Mouse (Mus musculus): ENCODE measurements at regions not wholly inside any gene's neighbourhood (a gene's known extent, or its start where the extent isn't known, plus 50 kb on each side); places are given as distances from the start of the nearest gene placed in this dataset.

- Histone ChIP-seq H3K4me2 (no peak overlapping the region), H3K27ac (peak overlapping the region; percentile 96), H3K4me3 (no peak overlapping the region), H3K36me3 (no peaks in the 10 kb centered on the region), H3K9me3 (no peaks in the 10 kb centered on the region), H3K9ac (no peak overlapping the region), H3K27me3 (no peaks in the 10 kb centered on the region), H3K4me1 (peaks cover 56% of the 10 kb centered on the region)
- no peak for ATAC-seq (ENCODE audit: insufficient number of reproducible peaks, low FRiP score, low TSS enrichment, low read depth)
- WGBS, result 22% methylated on average over 2 of the region's 2 CpGs
Observed at GRCm38 (mm10) chr2:144157343-144157742, 113.1 kb upstream of the Mgme1 start.

GRCm38 (mm10) chr2:144158256-144158655 is 112.2 kb upstream of the Mgme1 start:
- H3K36me3 ChIP-seq, result no peaks in the 10 kb centered on the region
- no peak overlapping the region for H3K4me3 ChIP-seq
- 40% methylated on average over 8 of the region's 8 CpGs for WGBS
- no peaks in the 10 kb centered on the region for H3K27me3 ChIP-seq
- no peak for ATAC-seq (ENCODE audit: insufficient number of reproducible peaks, low FRiP score, low TSS enrichment, low read depth)
- peaks cover 62% of the 10 kb centered on the region for H3K4me1 ChIP-seq
- H3K9me3 ChIP-seq, result no peaks in the 10 kb centered on the region
- no peak overlapping the region for H3K9ac ChIP-seq
- H3K27ac ChIP-seq, result peak overlapping the region; percentile 96
- no peak overlapping the region for H3K4me2 ChIP-seq

GRCm38 (mm10) chr2:144159854-144160331 is 110.6 kb upstream of the Mgme1 start:
- H3K27me3 ChIP-seq, result no peaks in the 10 kb centered on the region
- 21% methylated on average over 9 of the region's 9 CpGs for WGBS
- peak overlapping the region; percentile 96 for H3K27ac ChIP-seq
- H3K4me1 ChIP-seq, result peaks cover 75% of the 10 kb centered on the region
- H3K4me3 ChIP-seq, result no peak overlapping the region
- H3K4me2 ChIP-seq, result peak overlapping the region; percentile 28
- peak; percentile 68 for ATAC-seq (ENCODE audit: insufficient number of reproducible peaks, low FRiP score, low TSS enrichment, low read depth)
- H3K36me3 ChIP-seq, result no peaks in the 10 kb centered on the region
- no peak overlapping the region for H3K9ac ChIP-seq
- H3K9me3 ChIP-seq, result no peaks in the 10 kb centered on the region

DNA sequence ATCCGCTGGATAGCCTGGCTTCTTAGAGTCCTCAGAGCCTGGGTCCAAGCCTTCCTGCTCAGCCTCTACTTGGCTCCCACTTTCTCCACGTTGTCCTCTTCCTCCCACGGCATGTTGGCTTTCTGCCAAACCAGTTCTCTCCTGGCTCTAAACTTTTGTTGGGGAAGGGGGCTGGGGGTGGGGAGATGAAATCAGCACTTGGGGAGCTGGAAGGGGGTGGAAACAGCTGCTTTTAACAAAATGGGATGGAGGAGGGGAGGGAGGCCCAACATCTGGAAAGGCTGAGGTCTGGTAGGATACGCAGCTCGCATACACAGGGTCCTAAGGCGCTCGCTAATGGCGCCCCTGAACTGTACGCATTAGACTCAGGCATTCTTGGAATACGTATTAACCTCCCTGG is 110.0 kb upstream of the Mgme1 start:
- Histone ChIP-seq H3K9ac (no peak overlapping the region), H3K27ac (peak overlapping the region; percentile 96), H3K9me3 (no peaks in the 10 kb centered on the region), H3K27me3 (no peaks in the 10 kb centered on the region), H3K4me3 (no peak overlapping the region), H3K4me1 (peaks cover 76% of the 10 kb centered on the region), H3K4me2 (peak overlapping the region; percentile 28), H3K36me3 (no peaks in the 10 kb centered on the region)
- ATAC-seq (ENCODE audit: insufficient number of reproducible peaks, low FRiP score, low TSS enrichment, low read depth), result peak; percentile 78
- 17% methylated on average over 10 of the region's 10 CpGs for WGBS

DNA sequence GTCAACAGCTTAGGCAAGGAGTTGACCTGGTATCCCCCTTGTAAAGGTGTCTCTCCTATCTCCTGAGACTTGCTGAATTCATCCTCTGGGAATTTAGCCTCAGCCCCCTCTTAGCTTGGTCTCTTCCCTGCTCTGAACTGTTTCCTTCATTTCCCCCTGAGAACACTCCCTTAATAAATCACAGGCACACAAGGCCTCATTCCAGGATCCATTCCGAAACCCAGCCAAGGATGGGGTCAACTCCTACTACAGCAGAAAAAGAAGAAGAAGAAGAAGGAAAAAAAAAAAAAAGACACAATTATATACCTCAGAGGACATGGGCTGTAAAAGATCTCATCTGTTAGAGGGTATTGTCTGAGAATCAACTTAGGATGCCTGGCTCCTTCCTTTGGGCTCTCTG is 108.6 kb upstream of the Mgme1 start:
- H3K9ac ChIP-seq, result no peak overlapping the region
- ATAC-seq (ENCODE audit: insufficient number of reproducible peaks, low FRiP score, low TSS enrichment, low read depth), result no peak
- H3K9me3 ChIP-seq, result no peaks in the 10 kb centered on the region
- peaks cover 82% of the 10 kb centered on the region for H3K4me1 ChIP-seq
- no peak overlapping the region for H3K4me3 ChIP-seq
- WGBS, result 45% methylated on average over 1 of the region's 1 CpGs
- H3K27me3 ChIP-seq, result no peaks in the 10 kb centered on the region
- no peaks in the 10 kb centered on the region for H3K36me3 ChIP-seq
- H3K27ac ChIP-seq, result peak overlapping the region; percentile 96
- no peak overlapping the region for H3K4me2 ChIP-seq

DNA sequence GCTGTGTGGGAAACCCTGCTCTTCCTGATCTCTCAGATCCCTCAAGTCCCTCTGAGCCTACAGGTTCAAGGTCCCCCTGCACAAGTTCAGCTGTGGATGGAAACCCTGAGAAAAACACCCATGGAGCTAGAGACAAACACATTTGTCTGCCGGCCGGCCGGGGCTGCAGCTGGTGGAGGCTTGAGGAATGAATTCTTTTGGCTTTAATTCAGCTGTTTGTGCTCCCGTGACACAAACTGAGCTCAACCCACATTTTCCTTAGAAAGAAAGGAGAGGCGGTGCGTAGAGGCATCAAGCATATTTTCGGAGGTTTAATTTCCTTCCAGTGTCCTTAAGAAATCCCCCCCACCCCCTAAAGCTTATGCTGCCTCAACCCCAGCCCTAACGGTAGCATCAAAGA is 106.4 kb upstream of the Mgme1 start:
- Histone ChIP-seq H3K4me2 (peak overlapping the region; percentile 62), H3K27ac (peak overlapping the region; percentile 99), H3K9me3 (no peaks in the 10 kb centered on the region), H3K27me3 (no peaks in the 10 kb centered on the region), H3K36me3 (no peaks in the 10 kb centered on the region), H3K9ac (no peak overlapping the region), H3K4me1 (peaks cover 61% of the 10 kb centered on the region), H3K4me3 (peak overlapping the region; percentile 61)
- WGBS, result 6% methylated on average over 8 of the region's 8 CpGs
- no peak for ATAC-seq (ENCODE audit: insufficient number of reproducible peaks, low FRiP score, low TSS enrichment, low read depth)

- ATAC-seq (ENCODE audit: insufficient number of reproducible peaks, low FRiP score, low TSS enrichment, low read depth), result peak; percentile 78
- no peaks in the 10 kb centered on the region for H3K36me3 ChIP-seq
- H3K4me3 ChIP-seq, result peak overlapping the region; percentile 61
- under 1% methylated on average over 37 of the region's 37 CpGs for WGBS
- peak overlapping the region; percentile 68 for H3K9ac ChIP-seq
- H3K4me1 ChIP-seq, result peaks cover 60% of the 10 kb centered on the region
- H3K27me3 ChIP-seq, result no peaks in the 10 kb centered on the region
- H3K4me2 ChIP-seq, result peak overlapping the region; percentile 62
- peak overlapping the region; percentile 99 for H3K27ac ChIP-seq
- no peaks in the 10 kb centered on the region for H3K9me3 ChIP-seq
Observed at GRCm38 (mm10) chr2:144164986-144165821, 105.3 kb upstream of the Mgme1 start.

GRCm38 (mm10) chr2:144166102-144166750 is 104.2 kb upstream of the Mgme1 start:
- ATAC-seq (ENCODE audit: insufficient number of reproducible peaks, low FRiP score, low TSS enrichment, low read depth), result no peak
- peak overlapping the region; percentile 99 for H3K27ac ChIP-seq
- no peaks in the 10 kb centered on the region for H3K9me3 ChIP-seq
- H3K36me3 ChIP-seq, result no peaks in the 10 kb centered on the region
- peaks cover 49% of the 10 kb centered on the region for H3K4me1 ChIP-seq
- 20% methylated on average over 12 of the region's 12 CpGs for WGBS
- H3K9ac ChIP-seq, result peak overlapping the region; percentile 68; the same call in 1 of the 2 replicates
- H3K27me3 ChIP-seq, result no peaks in the 10 kb centered on the region
- H3K4me2 ChIP-seq, result peak overlapping the region; percentile 62
- peak overlapping the region; percentile 61 for H3K4me3 ChIP-seq

DNA sequence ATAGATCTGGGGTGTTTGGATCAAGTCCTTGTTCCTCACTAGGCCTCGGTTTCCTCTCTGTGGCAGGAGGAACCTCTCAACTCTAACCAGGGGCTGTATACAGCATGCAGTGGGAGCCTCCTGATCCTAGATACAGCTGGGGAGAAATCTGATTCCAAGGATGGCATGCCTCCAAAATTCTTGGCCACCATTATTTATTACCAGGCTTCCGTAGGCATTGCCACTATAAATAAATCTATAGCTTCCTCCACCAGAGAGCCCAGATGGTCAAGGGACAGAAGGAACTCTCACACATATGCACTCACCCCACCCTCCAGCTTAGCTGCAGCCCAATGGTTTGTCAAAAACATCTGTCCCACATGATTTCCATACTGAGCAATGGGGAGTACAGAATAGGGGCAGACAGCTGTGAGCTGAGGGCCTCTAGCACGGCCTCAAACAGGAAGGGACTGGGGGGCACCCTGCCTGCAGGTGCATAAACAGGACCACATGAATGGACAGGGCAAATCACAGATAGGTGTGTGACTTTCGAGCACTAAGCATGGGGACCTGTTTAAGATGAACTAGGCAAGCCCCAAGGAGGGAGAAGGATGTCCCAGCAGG is 100.8 kb upstream of the Mgme1 start:
- Histone ChIP-seq H3K27ac (peak overlapping the region; percentile 40; the same call in 1 of the 2 replicates), H3K4me3 (no peak overlapping the region), H3K4me2 (no peak overlapping the region), H3K4me1 (peaks cover 28% of the 10 kb centered on the region), H3K9ac (no peak overlapping the region), H3K9me3 (no peaks in the 10 kb centered on the region), H3K36me3 (no peaks in the 10 kb centered on the region), H3K27me3 (no peaks in the 10 kb centered on the region)
- WGBS, result 28% methylated on average over 4 of the region's 4 CpGs
- no peak for ATAC-seq (ENCODE audit: insufficient number of reproducible peaks, low FRiP score, low TSS enrichment, low read depth)

GRCm38 (mm10) chr2:144172100-144172770 is 98.2 kb upstream of the Mgme1 start:
- peaks cover 16% of the 10 kb centered on the region for H3K4me1 ChIP-seq
- no peaks in the 10 kb centered on the region for H3K9me3 ChIP-seq
- peak overlapping the region; percentile 36 for H3K4me3 ChIP-seq
- no peaks in the 10 kb centered on the region for H3K27me3 ChIP-seq
- H3K27ac ChIP-seq, result peak overlapping the region; percentile 60; the same call in 1 of the 2 replicates
- H3K36me3 ChIP-seq, result no peaks in the 10 kb centered on the region
- H3K9ac ChIP-seq, result no peak overlapping the region
- peak; percentile 71 for ATAC-seq (ENCODE audit: insufficient number of reproducible peaks, low FRiP score, low TSS enrichment, low read depth)
- WGBS, result 18% methylated on average over 9 of the region's 9 CpGs
- H3K4me2 ChIP-seq, result peak overlapping the region; percentile 56

DNA sequence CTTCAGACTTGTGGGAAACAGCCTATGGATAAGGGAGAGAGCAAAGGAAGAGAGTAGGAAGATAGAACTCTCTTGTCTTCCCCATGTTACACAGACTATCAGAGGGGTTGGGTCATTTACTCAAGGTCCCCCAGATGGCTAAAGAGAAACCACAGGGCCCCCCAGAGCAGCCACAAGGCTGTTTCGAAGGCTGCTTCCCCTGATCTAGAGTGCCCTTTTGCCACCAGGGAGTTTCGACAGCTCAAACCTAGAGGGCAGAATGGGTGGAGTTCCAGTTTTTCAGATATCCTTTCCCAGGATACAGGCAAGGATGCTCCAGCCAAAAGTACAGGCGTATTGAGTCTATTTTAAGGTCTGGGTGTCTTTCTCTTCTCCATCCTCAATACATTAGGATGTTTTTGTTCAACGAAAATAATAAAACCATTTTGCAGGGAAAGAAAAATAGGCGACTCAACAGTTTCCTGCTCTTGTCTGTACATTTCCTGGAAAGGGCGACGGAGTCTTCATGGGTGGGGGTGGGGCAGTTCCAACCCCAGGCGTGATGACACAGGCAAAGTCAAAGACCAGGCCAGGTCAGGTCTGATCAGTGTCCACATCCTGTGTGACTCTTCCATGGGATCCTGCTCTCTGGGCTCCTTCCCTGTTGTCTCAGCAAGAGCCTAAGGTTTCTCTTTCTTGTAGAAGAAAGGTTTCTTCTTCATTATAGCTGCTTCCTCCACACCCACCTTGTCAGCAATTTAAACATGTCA is 96.9 kb upstream of the Mgme1 start:
- no peak overlapping the region for H3K4me2 ChIP-seq
- H3K27me3 ChIP-seq, result no peaks in the 10 kb centered on the region
- no peaks in the 10 kb centered on the region for H3K9me3 ChIP-seq
- H3K4me3 ChIP-seq, result no peak overlapping the region
- no peak for ATAC-seq (ENCODE audit: insufficient number of reproducible peaks, low FRiP score, low TSS enrichment, low read depth)
- H3K4me1 ChIP-seq, result peaks cover 16% of the 10 kb centered on the region
- WGBS, result 81% methylated on average over 8 of the region's 8 CpGs
- no peak overlapping the region for H3K27ac ChIP-seq
- H3K9ac ChIP-seq, result no peak overlapping the region
- H3K36me3 ChIP-seq, result no peaks in the 10 kb centered on the region

All from limb, embryonic 15.5 days (tissue).